Mouse (Mus musculus): ENCODE measurements at regions not wholly inside any gene's neighbourhood (a gene's known extent, or its start where the extent isn't known, plus 50 kb on each side); places are given as distances from the start of the nearest gene placed in this dataset.

GRCm38 (mm10) chr2:106458003-106458402 is 235.1 kb upstream of the Mpped2 start:
- no peak for DNase-seq (ENCODE audit: low spot score)

GRCm38 (mm10) chr2:106461021-106461420 is 232.0 kb upstream of the Mpped2 start:
- no peak for DNase-seq (ENCODE audit: low spot score)

- no peak for DNase-seq (ENCODE audit: low spot score)
Measured at GRCm38 (mm10) chr2:106461490-106461889, 231.6 kb upstream of the Mpped2 start.

- no peak for DNase-seq (ENCODE audit: low spot score)
Measured at GRCm38 (mm10) chr2:106461973-106462637, 231.0 kb upstream of the Mpped2 start.

GRCm38 (mm10) chr2:106465055-106465454 is 228.0 kb upstream of the Mpped2 start:
- no peak for DNase-seq (ENCODE audit: low spot score)

GRCm38 (mm10) chr2:106465831-106466230 is 227.2 kb upstream of the Mpped2 start:
- no peak for DNase-seq (ENCODE audit: low spot score)

GRCm38 (mm10) chr2:106469196-106469595 is 223.9 kb upstream of the Mpped2 start:
- no peak for DNase-seq (ENCODE audit: low spot score)

GRCm38 (mm10) chr2:106473458-106473857 is 219.6 kb upstream of the Mpped2 start:
- no peak for DNase-seq (ENCODE audit: low spot score)

GRCm38 (mm10) chr2:106477991-106478390 is 215.1 kb upstream of the Mpped2 start:
- DNase-seq (ENCODE audit: low spot score), result no peak

GRCm38 (mm10) chr2:106487335-106488082 is 205.6 kb upstream of the Mpped2 start:
- no peak for DNase-seq (ENCODE audit: low spot score)

GRCm38 (mm10) chr2:106498735-106499134 is 194.3 kb upstream of the Mpped2 start:
- no peak for DNase-seq (ENCODE audit: low spot score)

GRCm38 (mm10) chr2:106499227-106499928 is 193.7 kb upstream of the Mpped2 start:
- no peak for DNase-seq (ENCODE audit: low spot score)

- DNase-seq (ENCODE audit: low spot score), result no peak
Measured at GRCm38 (mm10) chr2:106504933-106505420, 188.1 kb upstream of the Mpped2 start.

GRCm38 (mm10) chr2:106511889-106512288 is 181.2 kb upstream of the Mpped2 start:
- DNase-seq (ENCODE audit: low spot score), result no peak

GRCm38 (mm10) chr2:106512338-106513024 is 180.6 kb upstream of the Mpped2 start:
- no peak for DNase-seq (ENCODE audit: low spot score)

- no peak for DNase-seq (ENCODE audit: low spot score)
Measured at GRCm38 (mm10) chr2:106513025-106513386, 180.1 kb upstream of the Mpped2 start.

- no peak for DNase-seq (ENCODE audit: low spot score)
Measured at GRCm38 (mm10) chr2:106517224-106517623, 175.8 kb upstream of the Mpped2 start.

GRCm38 (mm10) chr2:106522961-106523360 is 170.1 kb upstream of the Mpped2 start:
- no peak for DNase-seq (ENCODE audit: low spot score)

GRCm38 (mm10) chr2:106527008-106527407 is 166.1 kb upstream of the Mpped2 start:
- DNase-seq (ENCODE audit: low spot score), result no peak

- no peak for DNase-seq (ENCODE audit: low spot score)
Measured at GRCm38 (mm10) chr2:106529247-106529646, 163.8 kb upstream of the Mpped2 start.

- no peak for DNase-seq (ENCODE audit: low spot score)
Measured at GRCm38 (mm10) chr2:106529746-106530145, 163.3 kb upstream of the Mpped2 start.

GRCm38 (mm10) chr2:106538329-106538728 is 154.7 kb upstream of the Mpped2 start:
- DNase-seq (ENCODE audit: low spot score), result no peak
